Mouse (Mus musculus) kidney, embryonic 14.5 days (tissue): ENCODE data around the gene Irgc1. TPM values are rescaled to one million over a fixed set of nuclear protein-coding genes. Genes with fewer than 3 reads are reported as not detected.
A peak's percentile ranks its signal among the peaks of the same experiment; 100 is the strongest.

Experiments used
- ATAC-seq: fragments of 200-750 bp; cut with Nextera tagmentation; 2 replicates; pipeline ENCODE4 v1.8.0; 2017; ENCODE audit warnings: moderate number of reproducible peaks, mild to moderate bottlenecking, moderate TSS enrichment, moderate library complexity; ENCODE audit not compliant: low FRiP score, low TSS enrichment
- H3K27ac ChIP-seq: fragments of 300-500 bp; sonication (generic); 2 replicates; pipeline ENCODE4 v1.5.1; 2014; ENCODE audit warnings: low read depth, mild to moderate bottlenecking, low read length, moderate library complexity, mixed read lengths
- H3K27me3 ChIP-seq: fragments of 300-500 bp; sonication (generic); 2 replicates; pipeline ENCODE4 v1.6.1; 2014; ENCODE audit warnings: mild to moderate bottlenecking, low read length; ENCODE audit not compliant: control insufficient read depth, insufficient read depth
- H3K36me3 ChIP-seq: fragments of 300-500 bp; sonication (generic); 2 replicates; pipeline ENCODE4 v1.6.1; 2014; ENCODE audit warnings: low read length, mixed read lengths; ENCODE audit not compliant: control insufficient read depth, insufficient read depth
- H3K4me1 ChIP-seq: fragments of 300-500 bp; sonication (generic); 2 replicates; pipeline ENCODE4 v1.6.1; 2014; ENCODE audit warnings: low read length, mixed read lengths; ENCODE audit not compliant: control insufficient read depth, insufficient read depth
- H3K4me2 ChIP-seq: fragments of 300-500 bp; sonication (generic); replicated peaks from 2 replicates; pipeline ENCODE4 v1.6.1; 2014; ENCODE audit warnings: low read depth, mild to moderate bottlenecking, low read length
- H3K4me3 ChIP-seq: fragments of 300-500 bp; sonication (generic); 2 replicates; pipeline ENCODE4 v1.5.1; 2014; ENCODE audit warnings: mild to moderate bottlenecking, low read length
- H3K9ac ChIP-seq: fragments of 300-500 bp; sonication (generic); 2 replicates; pipeline ENCODE4 v1.6.1; 2014; ENCODE audit warnings: low read depth, mild to moderate bottlenecking, low read length, moderate library complexity
- H3K9me3 ChIP-seq: fragments of 300-500 bp; sonication (generic); 2 replicates; pipeline ENCODE4 v1.6.1; 2016; ENCODE audit warnings: low read length; ENCODE audit not compliant: control insufficient read depth
- WGBS: fragments of 180-500 bp; shearing (Covaris S2); extraction: QIAGEN DNeasy Blood & Tissue Kit; methylation state at CpG from one replicate; pipeline ENCODE4 v1.1.7; 2014; 5-methylcytosine and 5-hydroxymethylcytosine counted together
- polyA plus RNA-seq: library from polyadenylated mRNA; unstranded; fragments of >200 nt; fragmentation: Nextera tagmentation; extraction: Ambion mirVana; gene quantifications from 2 replicates; pipeline ENCODE4 v1.2.1, GENCODE M21; 2014

Gene Irgc1
- polyA plus RNA-seq, 1 experiment from 2014 or later: not detected

- H3K27ac ChIP-seq: no peak overlapping the region
These were observed 20.4 kb downstream of the Irgc1 start for GRCm38 (mm10) chr7:24431713-24432112.

GRCm38 (mm10) chr7:24430551-24431345 is 21.3 kb downstream of the Irgc1 start:
- Histone ChIP-seq H3K27me3 (peaks cover 7% of the 10 kb centered on the region; the same call in 1 of the 2 replicates), H3K9ac (no peak overlapping the region), H3K4me1 (no peaks in the 10 kb centered on the region), H3K9me3 (no peaks in the 10 kb centered on the region), H3K27ac (no peak overlapping the region), H3K4me3 (no peak overlapping the region), H3K36me3 (no peaks in the 10 kb centered on the region), H3K4me2 (no peak overlapping the region)
- ATAC-seq: no peak
- 94% methylated on average over 15 of the region's 15 CpGs for WGBS

More at GRCm38 (mm10) chr7:24431713-24432112, 20.4 kb downstream of the Irgc1 start:
- H3K4me2 ChIP-seq: no peak overlapping the region
- ATAC-seq: no peak
- H3K9ac ChIP-seq: no peak overlapping the region
- H3K9me3 ChIP-seq: no peaks in the 10 kb centered on the region
- WGBS: 52% methylated on average over 11 of the region's 11 CpGs
- no peak overlapping the region for H3K4me3 ChIP-seq
- H3K4me1 ChIP-seq: no peaks in the 10 kb centered on the region
- peaks cover 7% of the 10 kb centered on the region; the same call in 1 of the 2 replicates for H3K27me3 ChIP-seq
- H3K36me3 ChIP-seq: no peaks in the 10 kb centered on the region

DNA sequence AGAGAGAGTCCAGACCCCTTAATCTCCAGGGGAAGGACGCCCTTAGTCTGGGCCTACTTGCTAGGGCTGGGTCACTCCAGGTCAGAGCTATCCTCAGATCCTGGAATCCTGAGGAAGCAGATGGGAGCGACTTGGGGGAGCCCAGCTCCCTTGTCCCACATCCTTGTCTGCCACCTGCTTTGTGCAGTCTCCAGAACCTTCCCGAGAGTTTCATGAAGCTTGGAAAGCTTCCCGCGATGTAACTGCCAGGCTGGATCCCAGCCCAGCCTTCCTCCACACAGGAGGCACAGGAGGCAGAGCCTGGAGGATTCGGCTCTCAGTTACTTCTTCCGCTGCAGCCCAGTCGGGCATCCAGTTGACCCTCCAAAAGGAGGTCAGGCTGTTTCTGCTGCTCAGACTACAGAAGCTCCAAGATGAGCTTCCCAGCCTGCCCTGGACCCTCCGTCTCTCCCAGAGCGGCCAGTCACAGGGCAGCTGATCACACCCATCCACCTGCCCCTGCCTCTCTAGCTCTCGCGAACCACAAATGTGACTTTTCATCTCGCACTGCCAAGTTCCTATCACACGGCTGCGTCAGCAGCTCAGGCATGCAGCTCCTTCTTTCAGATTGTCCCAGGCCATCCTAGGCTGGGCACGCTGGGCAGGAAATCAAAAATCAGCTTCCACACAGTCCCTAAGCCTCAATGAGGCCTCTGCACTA is 22.5 kb downstream of the Irgc1 start:
- no peak for ATAC-seq
- no peak overlapping the region for H3K4me2 ChIP-seq
- WGBS: 64% methylated on average over 16 of the region's 16 CpGs
- H3K27me3 ChIP-seq: peaks cover 7% of the 10 kb centered on the region; the same call in 1 of the 2 replicates
- H3K36me3 ChIP-seq: no peaks in the 10 kb centered on the region
- no peak overlapping the region for H3K4me3 ChIP-seq
- H3K9ac ChIP-seq: no peak overlapping the region
- H3K27ac ChIP-seq: no peak overlapping the region
- no peaks in the 10 kb centered on the region for H3K4me1 ChIP-seq
- no peaks in the 10 kb centered on the region for H3K9me3 ChIP-seq

DNA sequence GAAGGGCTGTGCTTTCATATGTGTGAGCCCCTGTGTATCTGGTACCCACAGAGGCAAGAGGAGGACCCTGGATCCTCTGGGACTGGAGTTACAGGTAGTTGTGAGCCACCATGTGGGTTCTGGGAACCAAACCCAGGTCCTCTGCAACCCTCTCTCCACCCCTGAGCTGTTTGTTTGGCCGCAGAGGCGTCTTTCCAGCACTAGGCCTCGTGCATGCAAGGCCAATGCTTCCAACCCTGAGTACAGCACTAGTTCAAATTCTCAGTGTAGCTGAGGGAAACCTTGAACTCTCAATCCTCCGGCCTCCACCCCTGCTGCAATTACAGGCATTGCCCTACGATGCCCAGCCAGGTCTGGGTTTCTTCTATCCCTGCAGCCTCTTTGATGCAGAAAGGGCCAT is 23.4 kb downstream of the Irgc1 start:
- H3K9ac ChIP-seq: no peak overlapping the region
- no peak overlapping the region for H3K4me2 ChIP-seq
- no peak for ATAC-seq
- no peak overlapping the region for H3K27ac ChIP-seq
- peaks cover 7% of the 10 kb centered on the region; the same call in 1 of the 2 replicates for H3K27me3 ChIP-seq
- H3K9me3 ChIP-seq: no peaks in the 10 kb centered on the region
- WGBS: 80% methylated on average over 5 of the region's 5 CpGs
- H3K4me1 ChIP-seq: peaks cover 6% of the 10 kb centered on the region; the same call in 1 of the 2 replicates
- H3K36me3 ChIP-seq: no peaks in the 10 kb centered on the region
- H3K4me3 ChIP-seq: no peak overlapping the region

DNA sequence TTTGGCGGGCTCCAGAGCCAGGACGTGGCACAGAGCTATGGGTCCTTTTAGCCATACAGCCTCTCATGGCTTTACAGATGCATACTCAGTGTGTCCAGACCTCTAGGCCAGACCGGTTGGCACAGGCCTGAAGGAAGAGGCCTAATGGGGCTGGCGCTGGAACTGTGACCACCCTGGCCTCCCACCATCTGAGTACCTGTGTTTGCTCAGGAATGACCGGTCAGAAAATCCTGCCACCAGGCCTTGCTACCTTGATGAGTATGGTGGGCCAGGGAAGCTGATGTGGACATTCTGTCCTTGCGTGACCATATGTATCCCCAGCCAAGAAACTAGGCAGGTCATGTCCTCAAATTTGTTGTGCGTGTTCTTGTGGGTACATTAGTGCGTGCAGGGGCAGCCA is 24.9 kb downstream of the Irgc1 start:
- H3K9me3 ChIP-seq: no peaks in the 10 kb centered on the region
- ATAC-seq: no peak
- H3K27me3 ChIP-seq: no peaks in the 10 kb centered on the region
- H3K4me3 ChIP-seq: no peak overlapping the region
- WGBS: 95% methylated on average over 8 of the region's 8 CpGs
- H3K4me2 ChIP-seq: no peak overlapping the region
- H3K36me3 ChIP-seq: peaks cover 4% of the 10 kb centered on the region; the same call in 1 of the 2 replicates
- H3K27ac ChIP-seq: no peak overlapping the region
- H3K4me1 ChIP-seq: peaks cover 6% of the 10 kb centered on the region; the same call in 1 of the 2 replicates
- H3K9ac ChIP-seq: no peak overlapping the region

GRCm38 (mm10) chr7:24425919-24426318 is 26.2 kb downstream of the Irgc1 start:
- Histone ChIP-seq H3K9me3 (no peaks in the 10 kb centered on the region), H3K27me3 (no peaks in the 10 kb centered on the region), H3K36me3 (peaks cover 9% of the 10 kb centered on the region; the same call in 1 of the 2 replicates), H3K4me1 (peaks cover 6% of the 10 kb centered on the region; the same call in 1 of the 2 replicates), H3K9ac (no peak overlapping the region), H3K4me2 (no peak overlapping the region), H3K27ac (no peak overlapping the region), H3K4me3 (no peak overlapping the region)
- ATAC-seq: no peak
- WGBS: 76% methylated on average over 9 of the region's 9 CpGs

DNA sequence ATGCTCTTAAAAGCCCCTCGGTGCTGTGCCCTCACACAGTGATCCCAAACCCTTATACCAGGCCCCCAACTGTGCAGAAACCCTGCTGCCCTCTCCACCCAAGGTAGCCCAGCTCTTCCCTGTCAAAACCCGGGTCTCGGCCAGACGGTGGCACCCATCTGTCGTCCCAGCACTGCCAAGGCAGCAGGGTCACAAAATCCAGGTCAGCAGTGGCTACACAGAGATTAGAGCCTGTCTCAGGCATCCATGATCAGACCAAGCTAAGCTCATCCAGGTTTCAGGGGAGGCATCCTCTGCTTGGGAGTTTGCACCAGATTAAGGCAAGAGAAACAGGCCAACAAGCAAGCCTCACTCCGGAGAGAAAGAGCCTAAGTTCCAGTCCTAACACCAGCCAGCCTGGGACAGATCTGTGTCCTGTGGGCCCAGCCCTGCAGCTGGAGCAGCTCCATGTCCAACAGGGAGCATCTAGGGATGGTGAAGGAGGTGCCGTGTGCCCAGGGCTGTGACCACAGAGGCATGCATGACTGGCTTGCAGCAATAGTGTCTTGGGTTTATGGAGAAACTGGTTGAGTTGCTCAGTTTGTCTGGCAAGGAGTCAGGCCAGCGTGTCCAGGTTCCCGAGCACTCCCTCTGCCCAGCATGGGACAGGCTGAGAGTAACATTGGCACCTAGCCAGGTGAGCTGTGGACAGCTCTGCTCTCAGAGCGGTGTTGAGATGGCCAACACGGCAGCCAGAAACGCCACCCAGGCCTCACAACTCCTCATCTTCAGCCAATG is 28.0 kb downstream of the Irgc1 start:
- Histone ChIP-seq H3K27me3 (no peaks in the 10 kb centered on the region), H3K4me2 (no peak overlapping the region), H3K9me3 (no peaks in the 10 kb centered on the region), H3K4me1 (peaks cover 6% of the 10 kb centered on the region; the same call in 1 of the 2 replicates), H3K27ac (no peak overlapping the region), H3K9ac (no peak overlapping the region), H3K4me3 (no peak overlapping the region), H3K36me3 (peaks cover 19% of the 10 kb centered on the region; the same call in 1 of the 2 replicates)
- WGBS: 71% methylated on average over 12 of the region's 12 CpGs
- peak; percentile 61; the same call in 1 of the 2 replicates for ATAC-seq

GRCm38 (mm10) chr7:24423107-24423763 is 28.9 kb downstream of the Irgc1 start:
- WGBS: 81% methylated on average over 15 of the region's 15 CpGs
- H3K27me3 ChIP-seq: no peaks in the 10 kb centered on the region
- no peak for ATAC-seq
- H3K9me3 ChIP-seq: no peaks in the 10 kb centered on the region
- peaks cover 19% of the 10 kb centered on the region; the same call in 1 of the 2 replicates for H3K36me3 ChIP-seq
- H3K4me2 ChIP-seq: no peak overlapping the region
- H3K9ac ChIP-seq: no peak overlapping the region
- H3K27ac ChIP-seq: no peak overlapping the region
- peaks cover 6% of the 10 kb centered on the region; the same call in 1 of the 2 replicates for H3K4me1 ChIP-seq
- H3K4me3 ChIP-seq: no peak overlapping the region
